Mouse (Mus musculus) kidney, adult 2 months (tissue): ENCODE results near the gene 4930453N24Rik.

Experiments used
- CTCF ChIP-seq: fragments of 200-500 bp; conservative IDR thresholded peaks from 2 replicates; pipeline ENCODE4 v1.5.1; 2011; ENCODE audit warnings: low read depth, mild to moderate bottlenecking, control low read depth, low read length, moderate library complexity, mixed read lengths; ENCODE audit not compliant: insufficient read depth, insufficient read length
- POLR2A ChIP-seq: fragments of 200-500 bp; IDR thresholded peaks from one replicate; pipeline ENCODE4 v1.6.1; 2011; ENCODE audit warnings: low read depth, low read length, control low read depth

DNA sequence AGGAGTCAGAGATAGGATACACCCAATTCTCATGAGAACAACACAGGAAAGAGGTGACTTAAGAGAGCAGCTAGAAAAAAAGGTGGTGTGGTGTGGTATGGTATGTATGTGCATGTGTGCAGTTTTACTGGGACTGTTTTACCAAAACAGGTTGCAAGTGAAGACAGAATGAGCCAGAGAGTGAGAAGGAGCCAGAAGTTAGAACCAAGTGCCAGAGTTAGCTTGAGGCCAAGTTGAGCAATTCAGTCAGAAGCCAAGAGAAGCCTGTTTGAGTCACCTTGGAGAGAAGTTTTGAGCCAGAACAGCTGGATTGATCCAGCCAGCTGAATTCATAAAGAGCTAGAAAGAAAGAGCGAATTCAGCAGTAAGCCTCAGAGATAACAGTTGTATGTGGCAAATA lies 4.6 kb upstream of the 4930453N24Rik start:
- TF ChIP-seq CTCF (no peak), POLR2A (no peak)
